Mouse (Mus musculus) macrophage (primary cell): ENCODE data around the gene Cdc37l1. TPM values are rescaled to one million over a fixed set of nuclear protein-coding genes. Genes with fewer than 3 reads are reported as not detected.

Experiments used
- H3K27ac ChIP-seq: fragments of 350-480 bp; formaldehyde crosslinking; 2 replicates; pipeline ENCODE4 v1.9.0; 2021
- H3K36me3 ChIP-seq: fragments of 350-480 bp; formaldehyde crosslinking; 2 replicates; pipeline ENCODE4 v1.9.0; 2021; ENCODE audit errors: inconsistent target
- H3K4me3 ChIP-seq: fragments of 350-480 bp; formaldehyde crosslinking; 2 replicates; pipeline ENCODE4 v1.9.0; 2021; ENCODE audit errors: inconsistent target
- H3K79me2 ChIP-seq: fragments of 350-480 bp; formaldehyde crosslinking; 2 replicates; pipeline ENCODE4 v1.9.0; 2021; ENCODE audit errors: inconsistent target
- WGBS: methylation state at CpG from one replicate; pipeline ENCODE4 v1.1.7; 2026; ENCODE audit warnings: inconsistent platforms; ENCODE audit not compliant: missing documents; 5-methylcytosine and 5-hydroxymethylcytosine counted together
- polyA plus RNA-seq: library from polyadenylated mRNA; stranded (reverse); fragments of 250-400 nt; gene quantifications from 3 replicates; pipeline ENCODE4 v1.2.4, GENCODE M21; 2018; ENCODE audit warnings: inconsistent platforms

The Cdc37l1 gene
- polyA plus RNA-seq, 1 experiment from 2014 or later, result 15.5 TPM

DNA sequence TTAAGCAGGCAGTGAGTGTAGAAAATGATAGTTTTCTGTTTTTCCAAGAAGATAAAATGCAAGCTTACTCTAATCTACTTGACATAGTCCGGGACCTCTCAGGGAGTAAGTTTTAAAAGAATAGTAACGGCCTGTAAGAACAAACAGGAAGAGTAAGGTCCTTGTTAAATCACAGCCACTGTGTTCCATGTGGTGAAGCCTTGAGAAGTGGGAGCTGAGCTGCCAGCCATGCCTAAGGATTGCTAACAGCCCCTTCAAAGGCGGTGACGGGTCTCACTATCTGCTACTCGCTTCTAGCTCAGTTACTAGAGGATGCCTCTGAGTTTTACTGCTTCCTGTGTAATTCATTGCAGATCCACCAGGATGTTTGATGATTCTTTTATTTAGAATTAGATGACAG, 26.6 kb downstream of the Cdc37l1 start:
- no peak overlapping the region for H3K4me3 ChIP-seq
- H3K36me3 ChIP-seq, result peaks cover 52% of the 10 kb centered on the region
- no peak overlapping the region for H3K27ac ChIP-seq
- no peaks in the 10 kb centered on the region for H3K79me2 ChIP-seq
- 94% methylated on average over 5 of the region's 5 CpGs for WGBS

- H3K36me3 ChIP-seq, result peaks cover 58% of the 10 kb centered on the region
- no peak overlapping the region for H3K27ac ChIP-seq
- H3K79me2 ChIP-seq, result no peaks in the 10 kb centered on the region
- no peak overlapping the region for H3K4me3 ChIP-seq
- 92% methylated on average over 3 of the region's 3 CpGs for WGBS
These were observed 29.5 kb downstream of the Cdc37l1 start for GRCm38 (mm10) chr19:29019647-29020046.

GRCm38 (mm10) chr19:29021754-29022345, 31.7 kb downstream of the Cdc37l1 start:
- Histone ChIP-seq H3K79me2 (no peaks in the 10 kb centered on the region), H3K4me3 (no peak overlapping the region), H3K36me3 (peaks cover 66% of the 10 kb centered on the region), H3K27ac (no peak overlapping the region)
- 97% methylated on average over 7 of the region's 7 CpGs for WGBS

DNA sequence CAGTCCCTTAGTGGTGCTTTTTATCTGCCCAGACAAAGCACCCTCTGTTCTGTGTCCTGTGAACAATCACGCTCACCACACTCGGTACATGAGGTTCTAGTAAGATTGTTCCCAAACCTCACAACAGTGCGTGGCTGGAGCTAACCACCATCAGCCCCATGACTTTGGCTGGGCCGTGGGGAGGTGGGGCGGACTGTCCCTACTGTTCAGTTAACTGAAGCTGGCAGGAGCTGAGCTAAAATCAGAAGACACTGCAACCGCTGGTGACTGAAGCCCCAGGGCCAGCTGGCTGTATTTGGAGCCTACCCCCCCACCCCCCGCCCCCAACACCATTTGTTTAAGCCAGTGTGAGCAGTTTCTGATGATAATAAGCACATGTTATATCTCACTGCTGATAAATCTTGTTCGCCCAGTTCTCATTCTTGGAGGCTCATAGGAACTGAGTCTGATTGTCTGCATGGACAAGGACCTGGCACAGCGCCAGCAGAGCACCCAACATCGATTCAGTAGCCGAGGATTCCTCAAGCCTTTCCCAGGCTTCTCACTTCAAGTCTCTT, 34.3 kb downstream of the Cdc37l1 start:
- H3K36me3 ChIP-seq, result peaks cover 56% of the 10 kb centered on the region
- H3K27ac ChIP-seq, result no peak overlapping the region
- 97% methylated on average over 11 of the region's 11 CpGs for WGBS
- H3K4me3 ChIP-seq, result no peak overlapping the region
- no peaks in the 10 kb centered on the region for H3K79me2 ChIP-seq

DNA sequence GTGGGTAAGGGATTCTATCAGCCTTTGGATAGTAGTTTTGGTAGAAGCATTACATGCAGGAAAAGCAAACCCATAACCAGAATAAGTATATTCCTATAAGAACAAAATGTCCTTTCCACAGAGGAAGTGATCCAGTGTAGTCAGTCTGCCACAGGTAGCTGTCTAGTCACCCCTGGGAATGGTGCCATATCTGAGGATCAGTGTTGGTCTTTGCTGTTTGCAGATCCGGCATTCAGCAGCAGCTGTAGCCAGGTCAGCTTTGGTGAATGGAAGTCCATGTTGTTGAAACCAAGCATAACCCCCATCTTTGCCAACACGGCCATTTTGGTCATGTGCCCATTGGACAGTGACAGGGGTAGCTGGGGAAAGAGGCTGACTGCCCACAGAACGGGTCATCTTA, 41.6 kb downstream of the Cdc37l1 start:
- no peaks in the 10 kb centered on the region for H3K36me3 ChIP-seq
- H3K79me2 ChIP-seq, result no peaks in the 10 kb centered on the region
- no peak overlapping the region for H3K27ac ChIP-seq
- 91% methylated on average over 1 of the region's 3 CpGs for WGBS
- H3K4me3 ChIP-seq, result no peak overlapping the region

DNA sequence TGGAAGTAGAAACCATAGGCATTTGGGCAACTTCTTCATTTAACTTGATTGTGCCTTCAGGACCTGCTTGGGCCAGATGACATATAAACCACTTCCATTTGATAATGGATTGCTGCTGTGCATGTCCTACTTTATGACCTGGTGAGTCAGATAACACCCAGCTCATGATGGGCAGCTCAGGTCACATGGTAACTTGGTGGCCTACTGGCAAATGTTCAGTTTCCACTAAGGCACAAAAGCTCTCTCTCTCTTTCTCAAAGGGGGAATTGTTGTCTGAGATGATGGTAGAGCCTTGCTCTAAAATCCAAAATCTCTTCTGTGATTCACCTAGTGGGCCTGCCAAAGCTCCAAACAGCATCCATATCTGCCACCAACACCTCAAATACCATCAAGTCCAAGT, 42.5 kb downstream of the Cdc37l1 start:
- no peak overlapping the region for H3K4me3 ChIP-seq
- no peak overlapping the region for H3K27ac ChIP-seq
- no peaks in the 10 kb centered on the region for H3K79me2 ChIP-seq
- no peaks in the 10 kb centered on the region; the same call in 1 of the 2 replicates for H3K36me3 ChIP-seq

GRCm38 (mm10) chr19:29037026-29037425, 46.9 kb downstream of the Cdc37l1 start:
- no peak overlapping the region for H3K27ac ChIP-seq
- no peaks in the 10 kb centered on the region for H3K79me2 ChIP-seq
- 100% methylated on average over 4 of the region's 5 CpGs for WGBS
- no peaks in the 10 kb centered on the region; the same call in 1 of the 2 replicates for H3K36me3 ChIP-seq
- no peak overlapping the region for H3K4me3 ChIP-seq

- Histone ChIP-seq H3K27ac (no peak overlapping the region), H3K79me2 (no peaks in the 10 kb centered on the region), H3K36me3 (no peaks in the 10 kb centered on the region; the same call in 1 of the 2 replicates), H3K4me3 (no peak overlapping the region)
- WGBS, result 93% methylated on average over 10 of the region's 10 CpGs
These were observed 47.4 kb downstream of the Cdc37l1 start for GRCm38 (mm10) chr19:29037541-29037940.

DNA sequence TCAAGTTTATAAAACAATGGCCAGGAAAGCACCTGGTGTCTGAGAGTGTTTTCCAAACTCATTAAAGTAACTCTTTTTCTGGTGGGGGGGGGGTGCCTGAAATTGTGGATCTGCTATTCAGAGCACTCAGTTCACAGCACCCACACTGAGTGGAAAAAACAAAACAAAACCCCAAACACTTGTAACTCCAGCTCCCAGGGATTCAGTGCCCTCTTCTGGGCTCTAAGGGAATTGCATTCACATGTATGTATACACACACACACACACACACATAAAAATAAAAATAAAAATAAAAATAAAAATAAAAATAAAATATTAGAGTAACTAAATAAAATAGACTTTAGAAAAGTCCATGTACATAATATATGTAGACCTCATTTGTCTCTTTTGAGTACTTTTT, 49.2 kb downstream of the Cdc37l1 start:
- Histone ChIP-seq H3K79me2 (no peaks in the 10 kb centered on the region; the same call in 1 of the 2 replicates), H3K36me3 (no peaks in the 10 kb centered on the region; the same call in 1 of the 2 replicates), H3K4me3 (no peak overlapping the region), H3K27ac (no peak overlapping the region)

DNA sequence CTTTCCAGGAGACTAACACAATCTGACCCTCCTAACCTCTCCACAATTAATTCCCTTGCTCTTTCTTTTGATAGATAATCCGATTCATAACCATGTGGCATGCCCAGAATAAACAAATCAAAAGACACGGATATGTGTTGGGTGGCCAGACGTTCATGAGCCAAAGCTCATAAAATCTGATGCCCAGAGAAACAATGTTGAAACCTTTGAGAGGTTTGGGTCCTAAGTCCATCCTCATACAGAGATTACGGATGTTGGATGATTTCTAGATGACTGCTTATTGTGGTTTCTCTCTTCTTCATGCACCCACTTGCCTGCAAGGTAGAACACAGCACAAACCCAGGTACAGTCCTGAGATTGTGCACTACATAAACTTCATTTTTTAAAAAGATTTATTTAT, 50.1 kb downstream of the Cdc37l1 start:
- H3K27ac ChIP-seq, result no peak overlapping the region
- H3K79me2 ChIP-seq, result no peaks in the 10 kb centered on the region; the same call in 1 of the 2 replicates
- 98% methylated on average over 4 of the region's 4 CpGs for WGBS
- no peak overlapping the region for H3K4me3 ChIP-seq
- no peaks in the 10 kb centered on the region; the same call in 1 of the 2 replicates for H3K36me3 ChIP-seq

- H3K27ac ChIP-seq, result no peak overlapping the region
- 96% methylated on average over 6 of the region's 6 CpGs for whole genome bisulfite sequencing
- H3K36me3 ChIP-seq, result no peaks in the 10 kb centered on the region; the same call in 1 of the 2 replicates
- H3K4me3 ChIP-seq, result no peak overlapping the region
- peaks cover 8% of the 10 kb centered on the region; the same call in 1 of the 2 replicates for H3K79me2 ChIP-seq
These were observed 52.0 kb downstream of the Cdc37l1 start for GRCm38 (mm10) chr19:29042143-29042542.

DNA sequence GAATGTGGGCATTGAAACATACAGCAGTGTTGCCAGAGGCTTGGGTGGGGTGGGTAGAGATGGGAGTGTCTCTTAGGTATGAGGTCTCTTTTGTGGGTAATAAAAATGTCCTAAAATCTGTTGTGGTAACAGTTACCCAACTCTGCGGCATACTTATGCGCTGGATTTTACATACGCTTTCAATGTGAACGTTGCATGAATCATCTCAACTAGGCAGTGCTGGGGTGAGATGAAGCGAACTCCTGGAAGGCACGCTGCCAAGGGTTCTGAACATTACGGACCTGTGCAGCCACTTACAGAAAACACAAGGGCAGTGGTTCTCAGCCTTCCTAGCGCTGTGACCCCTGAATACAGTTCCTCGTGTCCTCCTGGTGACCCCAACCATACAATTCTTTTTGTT, 52.5 kb downstream of the Cdc37l1 start:
- 70% methylated on average over 9 of the region's 9 CpGs for WGBS
- H3K4me3 ChIP-seq, result no peak overlapping the region
- no peak overlapping the region for H3K27ac ChIP-seq
- H3K36me3 ChIP-seq, result no peaks in the 10 kb centered on the region; the same call in 1 of the 2 replicates
- H3K79me2 ChIP-seq, result peaks cover 8% of the 10 kb centered on the region; the same call in 1 of the 2 replicates

GRCm38 (mm10) chr19:29044353-29044768, 54.2 kb downstream of the Cdc37l1 start:
- Histone ChIP-seq H3K4me3 (no peak overlapping the region), H3K36me3 (no peaks in the 10 kb centered on the region), H3K27ac (no peak overlapping the region), H3K79me2 (peaks cover 8% of the 10 kb centered on the region; the same call in 1 of the 2 replicates)
- 98% methylated on average over 9 of the region's 9 CpGs for WGBS

GRCm38 (mm10) chr19:29045369-29045768, 55.2 kb downstream of the Cdc37l1 start:
- Histone ChIP-seq H3K27ac (no peak overlapping the region), H3K4me3 (no peak overlapping the region), H3K79me2 (peaks cover 8% of the 10 kb centered on the region; the same call in 1 of the 2 replicates), H3K36me3 (no peaks in the 10 kb centered on the region)
- 92% methylated on average over 4 of the region's 4 CpGs for WGBS

GRCm38 (mm10) chr19:29045956-29046650, 56.0 kb downstream of the Cdc37l1 start:
- Histone ChIP-seq H3K36me3 (no peaks in the 10 kb centered on the region), H3K79me2 (peaks cover 8% of the 10 kb centered on the region; the same call in 1 of the 2 replicates), H3K27ac (no peak overlapping the region), H3K4me3 (no peak overlapping the region)
- 59% methylated on average over 15 of the region's 15 CpGs for WGBS
